Mouse (Mus musculus): Measurements from ENCODE around the gene Rgl2.

DNA sequence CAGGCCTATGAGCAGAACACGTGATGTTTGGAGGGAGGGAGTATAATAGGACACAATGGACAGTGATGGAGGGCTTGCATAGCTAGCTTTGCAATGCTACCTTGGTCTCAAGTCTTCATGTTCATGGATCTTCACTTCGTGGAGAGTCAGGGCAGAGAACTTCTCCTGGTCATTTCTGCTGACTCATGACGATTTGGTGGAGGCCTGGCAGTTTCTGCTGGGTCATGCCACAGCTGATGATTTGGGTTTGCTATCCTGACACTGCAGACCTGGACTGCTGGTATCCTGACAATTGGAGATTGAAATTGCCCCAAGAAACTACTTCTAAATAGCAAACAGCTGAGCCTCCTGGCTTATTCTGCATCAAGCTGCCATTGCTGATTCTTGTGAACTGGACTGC, 44.2 kb downstream of the Rgl2 start:
- TF ChIP-seq CTCF (IDR thresholded peaks at IDR 0.05; ENCODE audit: low read depth, low read length) (no peak), TAL1 (conservative IDR thresholded peaks at IDR 0.05; ENCODE audit: low read depth, low read length) (no peak), GATA1 (IDR thresholded peaks at IDR 0.05; ENCODE audit: borderline replicate concordance, low read length) (no peak)

Data from G1E (cell line).